11 mouse cellular contexts compared by ENCODE assay signal in genomic region chr10:117454711-117455591, GRCm38 (mm10).
A peak's percentile ranks its signal among the peaks of the same experiment; 100 is the strongest.
DNase-seq lines count a peak whose midpoint lies in the region; ATAC-seq and TF ChIP-seq lines count a peak whose summit lies in the region.
"Had no signal": no experiment of that assay in that cellular context is flagged by ENCODE, and none has a peak within 500 bp of the region (broad histone marks: within the 10 kb centered on the region; RNA-seq: fewer than 3 reads in every experiment).

No protein-coding gene starts in this region.

- H3K9me3 ChIP-seq in hindbrain, postnatal 0 days (ENCODE audit: low read length): no peaks in the 10 kb centered on the region
- H3K9me3 ChIP-seq in hindbrain, embryonic 14.5 days (ENCODE audit: control insufficient read depth, low read length): no peaks in the 10 kb centered on the region
- H3K9me3 ChIP-seq in lung, postnatal 0 days (ENCODE audit: low read length): no peaks in the 10 kb centered on the region
- no peaks in the 10 kb centered on the region for H3K9me3 ChIP-seq in liver, embryonic 12.5 days (replicated peaks)
- H3K9me3 ChIP-seq: heart, embryonic 15.5 days; midbrain, embryonic 12.5 days had no signal

- H3K27me3 ChIP-seq in hindbrain, postnatal 0 days (ENCODE audit: insufficient read depth, low read length): no peaks in the 10 kb centered on the region
- no peaks in the 10 kb centered on the region for H3K27me3 ChIP-seq in hindbrain, embryonic 14.5 days (ENCODE audit: control insufficient read depth, insufficient read depth, low read length)
- no peaks in the 10 kb centered on the region for H3K27me3 ChIP-seq in lung, postnatal 0 days (replicated peaks; ENCODE audit: insufficient read depth, low read length)
- H3K27me3 ChIP-seq in liver, embryonic 12.5 days (replicated peaks): peaks cover 6% of the 10 kb centered on the region; the same call in 1 of the 2 replicates
- H3K27me3 ChIP-seq: heart, embryonic 15.5 days had no signal

- no peak for TF ChIP-seq EP300 in lung, postnatal 0 days (IDR thresholded peaks at IDR 0.05)

- 70% methylated on average over 12 of the region's 12 CpGs for WGBS in hindbrain, postnatal 0 days
- 70% methylated on average over 12 of the region's 12 CpGs for WGBS in hindbrain, embryonic 14.5 days
- 49% methylated on average over 12 of the region's 12 CpGs for WGBS in lung, postnatal 0 days
- 46% methylated on average over 12 of the region's 12 CpGs for WGBS in liver, embryonic 12.5 days (ENCODE audit: insufficient replicate concordance)

- ATAC-seq in hindbrain, postnatal 0 days: 0 out of 2 replicates have a peak, but pooled peaks have one; percentile 5
- no peak for ATAC-seq in hindbrain, embryonic 14.5 days (ENCODE audit: low FRiP score)
- no peak for ATAC-seq in lung, postnatal 0 days
- no peak for ATAC-seq in liver, embryonic 12.5 days

- TF ChIP-seq CTCF in hindbrain, postnatal 0 days (IDR thresholded peaks at IDR 0.05; ENCODE audit: low read depth): no peak
- TF ChIP-seq CTCF in lung, postnatal 0 days (IDR thresholded peaks at IDR 0.05): no peak

- H3K27ac ChIP-seq in hindbrain, postnatal 0 days: no peak overlapping the region
- H3K27ac ChIP-seq in hindbrain, embryonic 14.5 days: no peak overlapping the region
- H3K27ac ChIP-seq in lung, postnatal 0 days (ENCODE audit: low read length): no peak overlapping the region
- 0 out of 2 replicates have a peak overlapping the region, but pooled peaks have one; percentile 13 for H3K27ac ChIP-seq in liver, embryonic 12.5 days
- H3K27ac ChIP-seq: heart, embryonic 15.5 days; midbrain, embryonic 12.5 days had no signal

- no peak overlapping the region for H3K4me3 ChIP-seq in hindbrain, postnatal 0 days (ENCODE audit: low read length)
- no peak overlapping the region for H3K4me3 ChIP-seq in hindbrain, embryonic 14.5 days (replicated peaks; ENCODE audit: low read length)
- H3K4me3 ChIP-seq in lung, postnatal 0 days (ENCODE audit: low read depth, low read length): no peak overlapping the region
- no peak overlapping the region for H3K4me3 ChIP-seq in liver, embryonic 12.5 days
- H3K4me3 ChIP-seq: heart, embryonic 15.5 days; midbrain, embryonic 12.5 days had no signal

- no peaks in the 10 kb centered on the region for H3K36me3 ChIP-seq in hindbrain, postnatal 0 days (ENCODE audit: insufficient read depth, low read length)
- H3K36me3 ChIP-seq in hindbrain, embryonic 14.5 days (replicated peaks; ENCODE audit: control insufficient read depth, insufficient read depth): no peaks in the 10 kb centered on the region
- no peaks in the 10 kb centered on the region for H3K36me3 ChIP-seq in lung, postnatal 0 days (ENCODE audit: insufficient read depth, low read length)
- no peaks in the 10 kb centered on the region for H3K36me3 ChIP-seq in liver, embryonic 12.5 days
- H3K36me3 ChIP-seq: heart, embryonic 15.5 days; midbrain, embryonic 12.5 days had no signal

- H3K9ac ChIP-seq in hindbrain, postnatal 0 days (replicated peaks; ENCODE audit: low read length): no peak overlapping the region
- no peak overlapping the region for H3K9ac ChIP-seq in hindbrain, embryonic 14.5 days
- H3K9ac ChIP-seq in lung, postnatal 0 days (replicated peaks; ENCODE audit: low read depth): no peak overlapping the region
- no peak overlapping the region for H3K9ac ChIP-seq in liver, embryonic 12.5 days
- H3K9ac ChIP-seq: heart, embryonic 15.5 days; midbrain, embryonic 12.5 days had no signal

- no peaks in the 10 kb centered on the region for H3K4me1 ChIP-seq in hindbrain, postnatal 0 days (ENCODE audit: insufficient read depth, low read length)
- no peaks in the 10 kb centered on the region for H3K4me1 ChIP-seq in hindbrain, embryonic 14.5 days (replicated peaks; ENCODE audit: control insufficient read depth, insufficient read depth, low read length)
- no peaks in the 10 kb centered on the region for H3K4me1 ChIP-seq in lung, postnatal 0 days (ENCODE audit: insufficient read depth, low read depth, low read length)
- peaks cover 13% of the 10 kb centered on the region for H3K4me1 ChIP-seq in liver, embryonic 12.5 days
- H3K4me1 ChIP-seq: midbrain, embryonic 12.5 days had no signal

- H3K4me2 ChIP-seq in hindbrain, postnatal 0 days (ENCODE audit: low read depth, low read length): no peak overlapping the region
- H3K4me2 ChIP-seq in hindbrain, embryonic 14.5 days (replicated peaks): no peak overlapping the region
- no peak overlapping the region for H3K4me2 ChIP-seq in lung, postnatal 0 days (replicated peaks; ENCODE audit: low read depth, low read length)
- H3K4me2 ChIP-seq in liver, embryonic 12.5 days: no peak overlapping the region
- H3K4me2 ChIP-seq: heart, embryonic 15.5 days; midbrain, embryonic 12.5 days had no signal

- DNase-seq in hindbrain, postnatal 0 days (ENCODE audit: low spot score): no peak
- DNase-seq in hindbrain, embryonic 14.5 days (ENCODE audit: low spot score): no peak
- DNase-seq in lung, postnatal 0 days (ENCODE audit: low spot score): peak; percentile 37
- DNase-seq in lung, postnatal 10 days: no peak
- no peak for DNase-seq in cerebellum, postnatal 25 days
- no peak for DNase-seq in right cerebral cortex, postnatal 36 days (ENCODE audit: low spot score in 2 of 2)
- no peak for DNase-seq in frontal cortex, postnatal 25 days (ENCODE audit: low spot score in 2 of 2)
- DNase-seq: cerebellum, adult 11-12 months had no signal
